Mouse (Mus musculus) thymus, adult 2 months (tissue): ENCODE data around the gene Efna2. TPM values are rescaled to one million over a fixed set of nuclear protein-coding genes. Genes with fewer than 3 reads are reported as not detected.

ENCODE experiments used
- DNase-seq: peaks from one replicate; pipeline ENCODE4 v3.0.0; 2021
- H3K27ac ChIP-seq: fragments of 200-500 bp; 2 replicates; pipeline ENCODE4 v1.5.1; 2012; ENCODE audit warnings: low read length, control low read depth; ENCODE audit not compliant: control insufficient read depth, insufficient read depth
- H3K27me3 ChIP-seq: fragments of 200-500 bp; 2 replicates; pipeline ENCODE4 v1.6.1; 2012; ENCODE audit warnings: mild to moderate bottlenecking, low read length, moderate library complexity, mixed read lengths; ENCODE audit not compliant: control insufficient read depth, insufficient read depth
- H3K36me3 ChIP-seq: fragments of 200-500 bp; 2 replicates; pipeline ENCODE4 v1.6.1; 2012; ENCODE audit warnings: mild to moderate bottlenecking, low read length, moderate library complexity; ENCODE audit not compliant: control insufficient read depth, insufficient read depth
- H3K4me1 ChIP-seq: fragments of 200-500 bp; replicated peaks from 2 replicates; pipeline ENCODE4 v1.6.1; 2012; ENCODE audit warnings: low read length; ENCODE audit not compliant: control insufficient read depth, insufficient read depth
- H3K4me3 ChIP-seq: fragments of 200-500 bp; 2 replicates; pipeline ENCODE4 v1.5.1; 2012; ENCODE audit warnings: mild to moderate bottlenecking, low read length, control low read depth, moderate library complexity; ENCODE audit not compliant: control insufficient read depth, insufficient read depth
- CTCF ChIP-seq: fragments of 200-500 bp; IDR thresholded peaks from 2 replicates; pipeline ENCODE4 v1.5.1; 2012; ENCODE audit warnings: mild to moderate bottlenecking, control low read depth, low read length, moderate library complexity, borderline replicate concordance; ENCODE audit not compliant: control insufficient read depth, poor library complexity, insufficient read depth; ENCODE audit errors: extremely low read depth
- POLR2A ChIP-seq: fragments of 200-500 bp; IDR thresholded peaks from 2 replicates; pipeline ENCODE4 v1.6.1; 2012; ENCODE audit warnings: mild to moderate bottlenecking, low read length, control low read depth, moderate library complexity; ENCODE audit not compliant: control insufficient read depth, poor library complexity, insufficient read depth; ENCODE audit errors: extremely low read depth
- WGBS: fragments of 180-500 bp; shearing (Covaris S2); methylation state at CpG from one replicate; pipeline ENCODE4 v1.1.7; 2018; 5-methylcytosine and 5-hydroxymethylcytosine counted together
- polyA plus RNA-seq: library from polyadenylated mRNA; depleted of rRNA; stranded (reverse); fragments of >200 nt; gene quantifications from 2 replicates; pipeline ENCODE4 v1.2.3, GENCODE M21; 2012

Efna2 gene
- polyA plus RNA-seq, 1 experiment = 3.6 TPM

DNA sequence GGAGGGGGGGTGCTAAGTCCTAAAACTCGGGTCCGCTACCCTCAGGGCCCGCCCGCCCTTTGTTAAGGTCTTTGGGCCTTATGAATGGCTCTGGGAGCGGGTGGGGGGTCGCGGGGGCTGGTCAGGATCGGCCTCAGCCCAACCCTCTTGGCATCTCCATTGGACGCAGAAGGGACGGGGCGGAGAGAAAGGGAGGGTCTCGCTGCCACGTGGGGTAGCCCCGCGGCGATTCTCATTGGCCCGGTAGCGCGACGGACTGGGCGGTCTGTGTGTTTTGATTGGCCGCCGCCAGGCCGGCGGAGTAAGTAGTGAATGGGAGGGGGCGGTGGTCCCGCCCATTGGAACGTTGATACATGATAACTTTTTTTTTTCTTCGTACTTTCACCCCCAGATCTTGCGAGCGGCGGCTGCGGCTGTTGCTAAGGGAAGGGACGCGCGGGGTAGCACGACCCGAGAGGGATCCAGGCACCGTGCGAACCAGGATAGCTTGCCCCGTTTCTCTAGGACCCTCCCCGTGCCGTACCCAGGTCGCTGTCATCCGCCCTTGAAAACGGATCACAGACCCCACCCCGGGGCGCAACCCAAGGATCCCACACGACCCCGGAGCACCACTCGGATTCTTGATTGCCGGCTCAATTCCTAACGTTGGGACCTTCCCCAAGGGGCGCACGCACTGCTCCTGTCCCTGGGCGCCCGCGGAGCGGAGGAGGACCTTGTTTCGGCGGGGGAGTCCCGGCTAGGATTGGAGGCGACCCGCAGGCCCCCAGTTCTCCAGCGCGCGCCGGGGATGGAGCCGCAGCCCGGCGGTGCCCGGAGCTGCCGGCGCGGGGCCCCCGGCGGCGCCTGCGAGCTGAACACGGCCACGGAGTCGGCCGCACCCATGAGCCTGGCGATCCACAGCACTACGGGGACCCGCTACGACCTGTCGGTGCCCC lies 29.7 kb upstream of the Efna2 start:
- peak; percentile 96 for DNase-seq
- Histone ChIP-seq H3K27ac (peak overlapping the region; percentile 81), H3K36me3 (peaks cover 17% of the 10 kb centered on the region), H3K4me1 (peaks cover 30% of the 10 kb centered on the region), H3K4me3 (peak overlapping the region; percentile 96), H3K27me3 (no peaks in the 10 kb centered on the region)
- 1% methylated on average over 87 of the region's 88 CpGs for WGBS
- peak; percentile 86 for TF ChIP-seq POLR2A
- TF ChIP-seq CTCF = peak; percentile 48; the same call in 1 of the 2 replicates

DNA sequence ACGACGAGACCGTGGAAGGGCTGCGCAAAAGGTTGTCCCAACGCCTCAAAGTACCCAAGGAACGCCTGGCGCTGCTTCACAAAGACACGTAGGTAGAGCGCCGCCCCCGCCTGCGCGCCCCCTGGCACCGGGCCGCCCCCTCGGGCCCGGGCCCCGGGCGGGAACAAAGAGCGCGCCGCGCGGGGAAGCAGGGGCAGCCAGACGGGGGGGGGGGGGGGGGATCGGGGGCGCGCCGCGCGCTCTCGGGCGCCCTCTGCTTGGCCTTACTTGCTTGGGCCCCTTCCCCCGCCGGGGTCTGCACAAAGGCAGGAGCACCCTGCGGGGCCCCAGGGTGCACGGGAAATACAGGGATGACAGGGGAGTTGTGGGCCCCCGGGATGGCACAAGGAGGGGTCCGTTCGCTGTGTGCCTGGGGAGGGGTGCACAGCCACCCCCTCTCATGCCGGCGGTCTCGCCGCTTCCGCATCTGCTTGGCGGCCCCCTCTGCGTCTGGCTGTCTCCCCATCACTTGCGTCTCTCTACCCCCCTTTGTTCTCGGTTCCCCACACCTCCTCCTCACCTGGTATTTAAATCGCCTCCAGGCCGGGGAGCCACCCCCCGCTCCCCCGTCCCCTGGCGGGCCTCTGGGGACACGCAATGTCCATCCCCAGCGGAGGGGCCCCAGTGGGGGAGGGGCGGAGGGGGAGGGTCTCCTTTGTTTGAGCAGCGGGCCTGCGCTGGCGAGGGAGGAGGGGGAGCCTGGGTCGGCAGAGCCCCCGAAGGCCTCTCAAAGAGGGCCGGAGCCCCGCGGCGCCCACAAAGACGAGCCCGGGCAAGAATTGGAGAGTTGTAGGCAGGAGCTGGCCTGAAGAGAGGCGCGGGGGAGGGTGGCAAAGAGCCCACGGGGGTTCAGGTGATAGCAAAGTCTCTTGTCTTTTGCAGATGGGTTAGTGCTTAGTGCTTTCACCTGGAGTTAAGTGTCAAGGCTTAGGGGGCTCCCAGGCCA lies 28.8 kb upstream of the Efna2 start:
- WGBS = under 1% methylated on average over 64 of the region's 71 CpGs
- peak; percentile 77 for TF ChIP-seq POLR2A
- TF ChIP-seq CTCF = peak; percentile 3; the same call in 1 of the 2 replicates
- Histone ChIP-seq H3K4me1 (peaks cover 35% of the 10 kb centered on the region), H3K27me3 (no peaks in the 10 kb centered on the region), H3K4me3 (peak overlapping the region; percentile 96), H3K27ac (peak overlapping the region; percentile 92), H3K36me3 (peaks cover 27% of the 10 kb centered on the region)
- peak; percentile 82 for DNase-seq

- H3K4me3 ChIP-seq = peak overlapping the region; percentile 96
- peaks cover 41% of the 10 kb centered on the region for H3K4me1 ChIP-seq
- peak; percentile 57; the same call in 1 of the 2 replicates for TF ChIP-seq POLR2A
- TF ChIP-seq CTCF = no peak
- no peaks in the 10 kb centered on the region for H3K27me3 ChIP-seq
- 3% methylated on average over 26 of the region's 26 CpGs for whole genome bisulfite sequencing
- DNase-seq = peak; percentile 75
- H3K27ac ChIP-seq = peak overlapping the region; percentile 92
- H3K36me3 ChIP-seq = peaks cover 36% of the 10 kb centered on the region
These were observed 27.9 kb upstream of the Efna2 start for GRCm38 (mm10) chr10:80151211-80152034.

- H3K27me3 ChIP-seq = no peaks in the 10 kb centered on the region
- TF ChIP-seq CTCF (peak; percentile 18; the same call in 1 of the 2 replicates), POLR2A (no peak)
- H3K36me3 ChIP-seq = peaks cover 44% of the 10 kb centered on the region
- peaks cover 43% of the 10 kb centered on the region for H3K4me1 ChIP-seq
- DNase-seq = no peak
- 33% methylated on average over 15 of the region's 15 CpGs for WGBS
- peak overlapping the region; percentile 92 for H3K27ac ChIP-seq
- H3K4me3 ChIP-seq = peak overlapping the region; percentile 96
These were observed 27.0 kb upstream of the Efna2 start for GRCm38 (mm10) chr10:80152071-80152872.

- peak overlapping the region; percentile 92; the same call in 1 of the 2 replicates for H3K27ac ChIP-seq
- H3K36me3 ChIP-seq = peaks cover 47% of the 10 kb centered on the region
- WGBS = 75% methylated on average over 3 of the region's 3 CpGs
- peak overlapping the region; percentile 96; the same call in 1 of the 2 replicates for H3K4me3 ChIP-seq
- DNase-seq = no peak
- peaks cover 41% of the 10 kb centered on the region for H3K4me1 ChIP-seq
- no peak for TF ChIP-seq POLR2A
- TF ChIP-seq CTCF = no peak
- no peaks in the 10 kb centered on the region for H3K27me3 ChIP-seq
These were observed 26.4 kb upstream of the Efna2 start for GRCm38 (mm10) chr10:80152873-80153260.
